Mouse (Mus musculus) kidney, adult 8-10 months (tissue): ENCODE data around the gene Gm3411.
"Not testable (repeated sequence)": the region's sequence is repeated elsewhere in the genome, so short reads cannot be mapped to it uniquely, and the experiment has no call there.

Source experiments
- DNase-seq, 2 experiments: peaks; one replicate each; pipeline ENCODE4 v3.0.0; 2022

Gm3411 gene

DNA sequence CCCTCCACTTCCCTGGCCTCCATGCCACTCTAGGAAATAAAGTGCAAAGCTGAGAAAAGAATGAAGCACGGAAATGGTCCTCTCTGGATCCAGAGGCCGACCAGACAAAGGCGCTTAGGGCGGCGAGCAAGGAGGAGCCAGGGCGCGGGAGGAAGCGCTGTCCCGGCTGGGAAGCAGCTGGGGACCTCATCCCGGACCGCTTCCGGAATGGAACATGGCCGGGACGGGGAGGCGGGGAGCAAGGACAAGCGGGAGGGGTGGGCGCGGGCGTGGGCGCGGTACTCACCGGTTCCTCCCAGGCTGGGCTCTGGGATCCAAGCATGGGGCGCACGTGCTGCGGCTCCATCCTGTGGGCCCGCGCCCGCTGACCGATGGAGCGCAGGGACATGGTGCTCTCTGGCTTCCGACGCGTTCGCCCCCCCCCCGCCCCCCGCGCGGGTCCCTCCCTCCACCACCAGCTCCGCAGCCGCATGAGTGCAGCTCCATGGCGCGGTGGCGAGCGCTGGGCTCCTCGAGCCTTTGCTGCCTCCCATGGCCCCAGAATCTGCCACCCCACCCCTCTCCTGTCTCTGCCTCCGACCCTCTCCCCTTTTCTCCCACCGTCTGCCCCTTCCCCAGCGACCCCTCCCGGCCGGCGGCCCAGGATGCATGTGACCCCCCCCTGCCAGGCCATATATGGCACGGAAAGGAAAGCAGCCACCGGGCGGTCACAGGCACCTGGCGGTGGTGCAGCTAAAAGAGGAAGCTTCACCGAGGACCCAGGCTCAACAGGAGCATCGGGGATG is at the start of gene Gm3411:
Gene Gm3411 (minus strand): TSS at position 320 of the 785 bp plus-strand sequence.
- peak; percentile 7 to 36 for DNase-seq

DNA sequence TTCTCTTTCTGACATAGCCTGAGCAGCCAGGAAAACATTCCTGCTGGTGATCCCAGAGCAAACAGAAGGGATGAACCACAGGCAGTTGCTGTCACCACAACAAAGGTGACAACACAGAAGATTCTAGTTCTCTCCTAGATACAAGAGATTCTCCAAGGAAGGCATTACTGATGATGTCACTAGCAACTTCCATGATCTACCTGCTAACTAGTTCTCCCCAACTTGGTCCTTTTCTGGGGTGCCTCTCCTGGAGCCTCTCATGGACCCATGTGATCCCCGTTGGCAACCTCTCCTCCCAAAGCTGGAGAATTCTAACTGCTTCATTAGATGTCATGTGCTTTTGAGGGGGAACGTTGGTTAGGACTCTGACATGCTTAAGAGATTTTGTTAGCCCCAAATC is 17.7 kb upstream of the Gm3411 start, which contains the start of gene Gm21103:
Gene Gm21103 (minus strand): TSS at position 101 of the 400 bp plus-strand sequence.
- DNase-seq = not testable (repeated sequence)

DNA sequence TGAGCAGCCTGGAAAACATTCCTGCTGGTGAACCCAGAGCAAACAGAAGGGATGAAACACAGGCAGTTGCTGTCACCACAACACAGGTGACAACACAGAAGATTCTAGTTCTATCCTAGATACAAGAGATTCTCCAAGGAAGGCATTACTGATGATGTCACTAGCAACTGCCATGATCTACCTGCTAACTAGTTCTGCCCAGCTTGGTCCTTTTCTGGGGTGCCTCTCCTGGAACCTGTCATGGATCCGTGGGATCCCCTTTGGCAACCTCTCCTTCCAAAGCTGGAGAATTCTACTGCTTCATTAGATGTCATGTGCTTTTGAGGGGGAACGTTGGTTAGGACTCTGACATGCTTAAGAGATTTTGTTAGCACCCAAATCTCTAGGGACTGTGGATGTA is 67.9 kb downstream of the Gm3411 start, which contains the start of gene Gm21560:
Gene Gm21560 (minus strand): TSS at position 101 of the 400 bp plus-strand sequence.
- DNase-seq = not testable (repeated sequence)
